Mouse (Mus musculus): ENCODE results near the gene Ccn5.

GRCm38 (mm10) chr2:163787709-163788108 lies 33.0 kb upstream of the Ccn5 start:
- peak; percentile 74 for TF ChIP-seq CTCF (IDR thresholded peaks at IDR 0.05; ENCODE audit: control insufficient read depth, insufficient read depth, low read length)
- TF ChIP-seq POLR2A (IDR thresholded peaks at IDR 0.05; ENCODE audit: borderline replicate concordance, control insufficient read depth, low read depth, low read length), result no peak
